Mouse (Mus musculus): ENCODE data around the gene H2-Q10. TPM values are rescaled to one million over a fixed set of nuclear protein-coding genes. Genes with fewer than 3 reads are reported as not detected.

Gene H2-Q10
- polyA plus RNA-seq, 1 experiment from 2014 or later: 38.8 TPM

Other genes starting within 250 kb of the H2-Q10 start
- gene Gm16181, start 249.3 kb upstream of the H2-Q10 start, polyA plus RNA-seq (2015; fragmentation: Nextera tagmentation; extraction: Ambion mirVana): 0.59 and 0.81 TPM in 2 replicates
- gene Atp6v1g2, start 236.4 kb upstream of the H2-Q10 start, polyA plus RNA-seq (2015; fragmentation: Nextera tagmentation; extraction: Ambion mirVana): 4.1 and 4.3 TPM in 2 replicates
- 9.9 and 11.0 TPM in 2 replicates for gene Nfkbil1, start 234.3 kb upstream of the H2-Q10 start, polyA plus RNA-seq (2015; fragmentation: Nextera tagmentation; extraction: Ambion mirVana)
- gene Ddx39b, start 228.3 kb upstream of the H2-Q10 start, polyA plus RNA-seq (2015; fragmentation: Nextera tagmentation; extraction: Ambion mirVana): 382 and 388 TPM in 2 replicates
- 148 and 190 TPM in 2 replicates for gene H2-D1, start 207.4 kb upstream of the H2-Q10 start, polyA plus RNA-seq (2015; fragmentation: Nextera tagmentation; extraction: Ambion mirVana)
- 4.9 and 6.2 TPM in 2 replicates for gene H2-Q1, start 149.7 kb upstream of the H2-Q10 start, polyA plus RNA-seq (2015; fragmentation: Nextera tagmentation; extraction: Ambion mirVana)
- gene H2-Q2, start 127.8 kb upstream of the H2-Q10 start, polyA plus RNA-seq (2015; fragmentation: Nextera tagmentation; extraction: Ambion mirVana): 84.5 and 93.5 TPM in 2 replicates
- 5.5 and 6.4 TPM in 2 replicates for gene H2-Q4, start 90.5 kb upstream of the H2-Q10 start, polyA plus RNA-seq (2015; fragmentation: Nextera tagmentation; extraction: Ambion mirVana)
- gene H2-Q6, start 45.2 kb upstream of the H2-Q10 start, polyA plus RNA-seq (2015; fragmentation: Nextera tagmentation; extraction: Ambion mirVana): 1.7 and 2.1 TPM in 2 replicates
- 6.5 and 6.7 TPM in 2 replicates for gene H2-Q7, start 30.9 kb upstream of the H2-Q10 start, polyA plus RNA-seq (2015; fragmentation: Nextera tagmentation; extraction: Ambion mirVana)
- not detected in 2 replicates for gene Pou5f1, start 35.9 kb downstream of the H2-Q10 start, polyA plus RNA-seq (2015; fragmentation: Nextera tagmentation; extraction: Ambion mirVana)
- gene Tcf19, start 46.7 kb downstream of the H2-Q10 start, polyA plus RNA-seq (2015; fragmentation: Nextera tagmentation; extraction: Ambion mirVana): 63.6 and 66.4 TPM in 2 replicates
- gene Cchcr1, start 47.0 kb downstream of the H2-Q10 start, polyA plus RNA-seq (2015; fragmentation: Nextera tagmentation; extraction: Ambion mirVana): 15.4 and 15.8 TPM in 2 replicates
- gene Psors1c2, start 63.1 kb downstream of the H2-Q10 start, polyA plus RNA-seq (2015; fragmentation: Nextera tagmentation; extraction: Ambion mirVana): 0.40 and 0.80 TPM in 2 replicates
- gene Cdsn, start 82.0 kb downstream of the H2-Q10 start, polyA plus RNA-seq (2015; fragmentation: Nextera tagmentation; extraction: Ambion mirVana): 0.05 TPM in 1 of 2 replicates, not detected in the other
- gene 2300002M23Rik, start 97.4 kb downstream of the H2-Q10 start, polyA plus RNA-seq (2015; fragmentation: Nextera tagmentation; extraction: Ambion mirVana): not detected in 2 replicates
- 2.6 and 2.8 TPM in 2 replicates for gene Sfta2, start 131.5 kb downstream of the H2-Q10 start, polyA plus RNA-seq (2015; fragmentation: Nextera tagmentation; extraction: Ambion mirVana)
- not detected in 2 replicates for gene Gm9573, start 156.5 kb downstream of the H2-Q10 start, polyA plus RNA-seq (2015; fragmentation: Nextera tagmentation; extraction: Ambion mirVana)
- gene Mucl3, start 173.6 kb downstream of the H2-Q10 start, polyA plus RNA-seq (2015; fragmentation: Nextera tagmentation; extraction: Ambion mirVana): 0.39 and 0.44 TPM in 2 replicates
- gene Vars2, start 197.5 kb downstream of the H2-Q10 start, polyA plus RNA-seq (2015; fragmentation: Nextera tagmentation; extraction: Ambion mirVana): 18.3 and 18.9 TPM in 2 replicates
- gene Gtf2h4, start 203.7 kb downstream of the H2-Q10 start, polyA plus RNA-seq (2015; fragmentation: Nextera tagmentation; extraction: Ambion mirVana): 43.8 TPM in 2 replicates
- gene Ddr1, start 234.5 kb downstream of the H2-Q10 start, polyA plus RNA-seq (2015; fragmentation: Nextera tagmentation; extraction: Ambion mirVana): 54.0 and 54.2 TPM in 2 replicates

Measured in intestine, embryonic 15.5 days (tissue).